Mouse (Mus musculus) intestine, embryonic 14.5 days (tissue): Measurements from ENCODE around the gene Gstp2. TPM values are rescaled to one million over a fixed set of nuclear protein-coding genes. Genes with fewer than 3 reads are reported as not detected.

Source experiments
- ATAC-seq: fragments of 200-750 bp; cut with Nextera tagmentation; replicated peaks from 2 replicates; pipeline ENCODE4 v1.8.0; 2017; ENCODE audit warnings: low read depth, moderate number of reproducible peaks, moderate TSS enrichment, moderate library complexity; ENCODE audit not compliant: low FRiP score, low TSS enrichment
- DNase-seq: peaks from one replicate; pipeline ENCODE4 v3.0.0-alpha.2; 2018; ENCODE audit warnings: low spot score
- H3K27ac ChIP-seq: fragments of 300-500 bp; sonication (generic); 2 replicates; pipeline ENCODE4 v1.5.1; 2014; ENCODE audit warnings: low read depth, mild to moderate bottlenecking, control low read depth
- H3K27me3 ChIP-seq: fragments of 300-500 bp; sonication (generic); replicated peaks from 2 replicates; pipeline ENCODE4 v1.6.1; 2014; ENCODE audit warnings: low read length, control low read depth; ENCODE audit not compliant: control insufficient read depth, insufficient read depth
- H3K36me3 ChIP-seq: fragments of 300-500 bp; sonication (generic); 2 replicates; pipeline ENCODE4 v1.6.1; 2014; ENCODE audit warnings: low read length, control low read depth; ENCODE audit not compliant: control insufficient read depth, insufficient read depth
- H3K4me1 ChIP-seq: fragments of 300-500 bp; sonication (generic); replicated peaks from 2 replicates; pipeline ENCODE4 v1.6.1; 2014; ENCODE audit warnings: low read length, control low read depth, mixed read lengths; ENCODE audit not compliant: control insufficient read depth, insufficient read depth
- H3K4me2 ChIP-seq: fragments of 300-500 bp; sonication (generic); 2 replicates; pipeline ENCODE4 v1.6.1; 2014; ENCODE audit warnings: low read length
- H3K4me3 ChIP-seq: fragments of 300-500 bp; sonication (generic); 2 replicates; pipeline ENCODE4 v1.5.1; 2014; ENCODE audit warnings: low read depth, low read length, control low read depth, mixed read lengths
- H3K9ac ChIP-seq: fragments of 300-500 bp; sonication (generic); 2 replicates; pipeline ENCODE4 v1.6.1; 2014; ENCODE audit warnings: mild to moderate bottlenecking, low read length
- H3K9me3 ChIP-seq: fragments of 300-500 bp; sonication (generic); 2 replicates; pipeline ENCODE4 v1.6.1; 2016; ENCODE audit warnings: low read length, control low read depth; ENCODE audit not compliant: control insufficient read depth
- WGBS: fragments of 180-500 bp; shearing (Covaris S2); extraction: QIAGEN DNeasy Blood & Tissue Kit; methylation state at CpG from one replicate; pipeline ENCODE4 v1.1.7; 2014; 5-methylcytosine and 5-hydroxymethylcytosine counted together
- polyA plus RNA-seq: library from polyadenylated mRNA; unstranded; fragments of >200 nt; fragmentation: Nextera tagmentation; extraction: Ambion mirVana; gene quantifications from 2 replicates; pipeline ENCODE4 v1.2.1, GENCODE M21; 2014

Gstp2 gene
- polyA plus RNA-seq, 1 experiment from 2014 or later: 8.8 TPM

GRCm38 (mm10) chr19:4017921-4018587, 27.8 kb downstream of the Gstp2 start:
- H3K4me2 ChIP-seq: no peak overlapping the region
- H3K27me3 ChIP-seq: no peaks in the 10 kb centered on the region
- H3K9me3 ChIP-seq: no peaks in the 10 kb centered on the region
- peaks cover 4% of the 10 kb centered on the region; the same call in 1 of the 2 replicates for H3K4me1 ChIP-seq
- H3K36me3 ChIP-seq: no peaks in the 10 kb centered on the region
- DNase-seq (no peak), ATAC-seq (no peak)
- no peak overlapping the region for H3K9ac ChIP-seq
- 67% methylated on average over 10 of the region's 10 CpGs for WGBS
- H3K4me3 ChIP-seq: no peak overlapping the region
- no peak overlapping the region for H3K27ac ChIP-seq

- Histone ChIP-seq H3K9me3 (no peaks in the 10 kb centered on the region), H3K27ac (no peak overlapping the region), H3K27me3 (no peaks in the 10 kb centered on the region), H3K4me2 (no peak overlapping the region), H3K4me3 (no peak overlapping the region), H3K36me3 (no peaks in the 10 kb centered on the region; the same call in 1 of the 2 replicates), H3K9ac (no peak overlapping the region), H3K4me1 (peaks cover 14% of the 10 kb centered on the region)
- ATAC-seq: no peak
- WGBS: 63% methylated on average over 5 of the region's 5 CpGs
- DNase-seq: no peak
These were observed 30.2 kb downstream of the Gstp2 start for GRCm38 (mm10) chr19:4015635-4016034.

GRCm38 (mm10) chr19:4014802-4015201, 31.0 kb downstream of the Gstp2 start:
- Histone ChIP-seq H3K9me3 (no peaks in the 10 kb centered on the region), H3K4me2 (no peak overlapping the region), H3K4me3 (no peak overlapping the region), H3K36me3 (peaks cover 7% of the 10 kb centered on the region), H3K27ac (no peak overlapping the region), H3K4me1 (peaks cover 14% of the 10 kb centered on the region), H3K9ac (no peak overlapping the region), H3K27me3 (no peaks in the 10 kb centered on the region)
- DNase-seq (no peak), ATAC-seq (no peak)

GRCm38 (mm10) chr19:4013066-4013465, 32.8 kb downstream of the Gstp2 start:
- peak overlapping the region; percentile 59; the same call in 1 of the 2 replicates for H3K27ac ChIP-seq

GRCm38 (mm10) chr19:4012432-4013022, 33.3 kb downstream of the Gstp2 start, which contains the start of gene Ndufv1:
Ndufv1 (minus strand) TSS chr19:4012806.
- Histone ChIP-seq H3K36me3 (peaks cover 29% of the 10 kb centered on the region), H3K9me3 (no peaks in the 10 kb centered on the region), H3K4me3 (peak within 1 kb of the TSS; percentile 69), H3K4me1 (peaks cover 9% of the 10 kb centered on the region; the same call in 1 of the 2 replicates), H3K27me3 (no peaks in the 10 kb centered on the region), H3K9ac (peak within 1 kb of the TSS; percentile 61), H3K27ac (peak within 1 kb of the TSS; percentile 59; the same call in 1 of the 2 replicates), H3K4me2 (peak within 1 kb of the TSS; percentile 61)
- WGBS: under 1% methylated on average over 45 of the region's 45 CpGs
- ATAC-seq (peak; percentile 99), DNase-seq (peak; percentile 96)

More at GRCm38 (mm10) chr19:4013066-4013465, 32.8 kb downstream of the Gstp2 start:
- Histone ChIP-seq H3K4me1 (peaks cover 9% of the 10 kb centered on the region; the same call in 1 of the 2 replicates), H3K4me2 (peak overlapping the region; percentile 56), H3K27me3 (no peaks in the 10 kb centered on the region), H3K9ac (peak overlapping the region; percentile 29; the same call in 1 of the 2 replicates), H3K36me3 (peaks cover 24% of the 10 kb centered on the region), H3K9me3 (no peaks in the 10 kb centered on the region), H3K4me3 (peak overlapping the region; percentile 69)
- ATAC-seq (no peak; the same call in 1 of the 2 replicates), DNase-seq (no peak)
- WGBS: 15% methylated on average over 9 of the region's 9 CpGs

GRCm38 (mm10) chr19:4011086-4011485, 34.7 kb downstream of the Gstp2 start:
- Histone ChIP-seq H3K4me1 (peaks cover 9% of the 10 kb centered on the region; the same call in 1 of the 2 replicates), H3K9me3 (no peaks in the 10 kb centered on the region), H3K36me3 (peaks cover 44% of the 10 kb centered on the region), H3K4me3 (no peak overlapping the region), H3K27ac (no peak overlapping the region), H3K9ac (no peak overlapping the region), H3K27me3 (no peaks in the 10 kb centered on the region), H3K4me2 (no peak overlapping the region)
- DNase-seq (no peak), ATAC-seq (no peak)
- WGBS: 90% methylated on average over 5 of the region's 5 CpGs

- ATAC-seq: no peak
- peaks cover 8% of the 10 kb centered on the region for H3K4me1 ChIP-seq
These were observed 39.9 kb downstream of the Gstp2 start for GRCm38 (mm10) chr19:4005971-4006370.

GRCm38 (mm10) chr19:4005091-4005490, 40.7 kb downstream of the Gstp2 start:
- Histone ChIP-seq H3K9me3 (no peaks in the 10 kb centered on the region), H3K27ac (no peak overlapping the region), H3K4me2 (no peak overlapping the region), H3K36me3 (peaks cover 49% of the 10 kb centered on the region), H3K4me3 (no peak overlapping the region), H3K9ac (no peak overlapping the region), H3K27me3 (no peaks in the 10 kb centered on the region), H3K4me1 (peaks cover 10% of the 10 kb centered on the region)
- ATAC-seq: no peak
- DNase-seq: no peak
- 88% methylated on average over 9 of the region's 9 CpGs for WGBS

More at GRCm38 (mm10) chr19:4005971-4006370, 39.9 kb downstream of the Gstp2 start:
- 93% methylated on average over 8 of the region's 8 CpGs for WGBS
- Histone ChIP-seq H3K9ac (no peak overlapping the region), H3K27ac (no peak overlapping the region), H3K4me2 (no peak overlapping the region), H3K9me3 (no peaks in the 10 kb centered on the region), H3K27me3 (no peaks in the 10 kb centered on the region), H3K36me3 (peaks cover 53% of the 10 kb centered on the region), H3K4me3 (no peak overlapping the region)
- no peak for DNase-seq
